In the genomic region with DNA sequence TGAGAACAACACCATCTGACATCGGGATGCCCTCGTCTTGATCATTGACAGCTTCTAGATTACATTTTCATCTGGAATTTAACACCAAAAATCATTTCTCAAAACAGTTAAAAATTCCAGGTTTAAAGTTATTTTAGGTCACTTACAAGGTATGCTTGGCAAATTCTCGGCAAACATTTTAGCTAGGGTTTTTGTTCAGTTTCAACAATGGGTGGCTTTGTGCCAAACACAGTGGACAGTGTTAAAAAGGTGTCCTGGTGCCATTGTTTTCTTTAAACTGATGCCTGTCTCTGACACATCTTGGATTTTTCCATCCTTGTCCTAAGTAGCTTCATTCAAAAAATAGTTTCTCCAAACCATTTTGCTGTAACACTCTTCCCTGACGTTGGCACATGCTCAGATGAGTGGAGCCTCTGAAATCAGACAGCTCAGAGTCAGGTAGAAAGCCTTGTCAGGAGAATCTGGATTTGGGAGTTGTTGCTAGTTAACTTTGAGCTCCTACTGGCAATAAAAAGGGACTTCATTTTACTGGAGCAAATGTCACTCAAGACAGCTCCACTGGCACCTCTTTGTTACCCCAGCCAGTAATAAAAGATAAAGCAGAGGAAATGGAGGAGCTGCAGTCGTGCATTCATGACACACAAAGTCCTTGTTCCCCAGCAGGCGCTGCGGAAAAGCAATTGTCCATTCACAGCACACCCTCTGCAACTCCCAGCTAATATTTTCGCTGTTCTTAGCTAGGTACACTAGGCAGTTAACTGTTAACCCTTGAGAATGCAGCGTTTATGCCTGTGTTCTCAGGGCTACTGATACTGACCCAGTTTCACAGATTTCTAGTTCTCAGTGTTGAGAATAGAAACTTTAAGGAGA, we compare ENCODE assay signal across 9 mouse cellular contexts. TPM values are rescaled to one million over a fixed set of nuclear protein-coding genes. Genes with fewer than 3 reads are reported as not detected.
DNase-seq lines count a peak whose midpoint lies in the region; ATAC-seq and TF ChIP-seq lines count a peak whose summit lies in the region.
"Had no signal": no experiment of that assay in that cellular context is flagged by ENCODE, and none has a peak within 500 bp of the region (broad histone marks: within the 10 kb centered on the region; RNA-seq: fewer than 3 reads in every experiment).

No protein-coding gene starts in this region.

- no peaks in the 10 kb centered on the region for H3K9me3 ChIP-seq in lung, postnatal 0 days (ENCODE audit: low read length)
- H3K9me3 ChIP-seq in heart, embryonic 10.5 days, result no peaks in the 10 kb centered on the region
- no peaks in the 10 kb centered on the region for H3K9me3 ChIP-seq in midbrain, embryonic 13.5 days

- H3K36me3 ChIP-seq in lung, postnatal 0 days (ENCODE audit: insufficient read depth, low read length), result no peaks in the 10 kb centered on the region
- H3K36me3 ChIP-seq in heart, embryonic 10.5 days, result no peaks in the 10 kb centered on the region
- H3K36me3 ChIP-seq in midbrain, embryonic 13.5 days, result no peaks in the 10 kb centered on the region

- H3K4me1 ChIP-seq in lung, postnatal 0 days (ENCODE audit: insufficient read depth, low read depth, low read length), result no peaks in the 10 kb centered on the region; the same call in 1 of the 2 replicates
- peaks cover 21% of the 10 kb centered on the region for H3K4me1 ChIP-seq in heart, embryonic 10.5 days
- peaks cover 31% of the 10 kb centered on the region for H3K4me1 ChIP-seq in midbrain, embryonic 13.5 days (replicated peaks)

- ATAC-seq in lung, postnatal 0 days, result no peak
- ATAC-seq in midbrain, embryonic 13.5 days, result 0 out of 2 replicates have a peak, but pooled peaks have one; percentile 16
- ATAC-seq: Patski had no signal

- H3K4me3 ChIP-seq in lung, postnatal 0 days (ENCODE audit: low read depth, low read length), result peak overlapping the region; percentile 34
- H3K4me3 ChIP-seq in heart, embryonic 10.5 days, result peak overlapping the region; percentile 50
- 0 out of 2 replicates have a peak overlapping the region, but pooled peaks have one; percentile 1 for H3K4me3 ChIP-seq in midbrain, embryonic 13.5 days (replicated peaks)

- TF ChIP-seq CTCF in lung, postnatal 0 days (IDR thresholded peaks at IDR 0.05), result no peak

- H3K4me2 ChIP-seq in lung, postnatal 0 days (replicated peaks; ENCODE audit: low read depth, low read length), result peak overlapping the region; percentile 60
- H3K4me2 ChIP-seq in midbrain, embryonic 13.5 days (replicated peaks), result peak overlapping the region; percentile 50

- no peak overlapping the region for H3K9ac ChIP-seq in lung, postnatal 0 days (replicated peaks; ENCODE audit: low read depth)
- peak overlapping the region; percentile 5; the same call in 1 of the 2 replicates for H3K9ac ChIP-seq in midbrain, embryonic 13.5 days (replicated peaks)

- 26% methylated on average over 9 of the region's 9 CpGs for WGBS in lung, postnatal 0 days
- WGBS in heart, embryonic 10.5 days, result 48% methylated on average over 9 of the region's 9 CpGs
- 34% methylated on average over 9 of the region's 9 CpGs for WGBS in midbrain, embryonic 13.5 days

- H3K27me3 ChIP-seq in lung, postnatal 0 days (replicated peaks; ENCODE audit: insufficient read depth, low read length), result no peaks in the 10 kb centered on the region
- H3K27me3 ChIP-seq in heart, embryonic 10.5 days (ENCODE audit: insufficient read depth, poor library complexity, severe bottlenecking), result no peaks in the 10 kb centered on the region; the same call in 1 of the 2 replicates
- no peaks in the 10 kb centered on the region for H3K27me3 ChIP-seq in midbrain, embryonic 13.5 days

- no peak overlapping the region for H3K27ac ChIP-seq in lung, postnatal 0 days (ENCODE audit: low read length)
- H3K27ac ChIP-seq in heart, embryonic 10.5 days, result peak overlapping the region; percentile 69; the same call in 1 of the 2 replicates
- peak overlapping the region; percentile 45 for H3K27ac ChIP-seq in midbrain, embryonic 13.5 days

- TF ChIP-seq EP300 in lung, postnatal 0 days (IDR thresholded peaks at IDR 0.05), result no peak

- no peak for DNase-seq in lung, postnatal 0 days (ENCODE audit: low spot score)
- no peak for DNase-seq in lung, adult 18-20 months
- DNase-seq in heart, embryonic 10.5 days (ENCODE audit: low spot score), result no peak
- peak; percentile 35 for DNase-seq in kidney, adult 9 months
- no peak for DNase-seq in ovary, adult 18-20 months (ENCODE audit: low spot score)
- DNase-seq in MN1 (ENCODE audit: low spot score), result no peak
- no peak for DNase-seq in testis, postnatal 14 days (ENCODE audit: low spot score)

RNA-seq across cellular contexts. Expression of gene Pde7b, which starts 2.0 kb away (rescaled TPM):
- polyA plus RNA-seq in lung, postnatal 0 days (2015; fragmentation: Nextera tagmentation; extraction: Ambion mirVana), result 5.0 and 5.2 TPM in 2 replicates
- 4.2 and 6.6 TPM in 2 replicates for polyA plus RNA-seq in heart, embryonic 10.5 days (2016; fragmentation: Nextera tagmentation; extraction: Ambion mirVana)
- 1.8 and 2.3 TPM in 2 replicates for polyA plus RNA-seq in midbrain, embryonic 13.5 days (2015; fragmentation: Nextera tagmentation; extraction: Ambion mirVana)
